ENCODE assay signal across 21 mouse cellular contexts in genomic region chr7:49301487-49301886, GRCm38 (mm10).
DNase-seq lines count a peak whose midpoint lies in the region; ATAC-seq lines count a peak whose summit lies in the region.
"Had no signal": no experiment of that assay in that cellular context is flagged by ENCODE, and none has a peak within 500 bp of the region (broad histone marks: within the 10 kb centered on the region; RNA-seq: fewer than 3 reads in every experiment).

No protein-coding gene starts in this region.

- no peak overlapping the region for H3K4me3 ChIP-seq in liver, embryonic 13.5 days (replicated peaks)
- H3K4me3 ChIP-seq in liver, embryonic 11.5 days (ENCODE audit: low read depth, low read length), result no peak overlapping the region
- no peak overlapping the region for H3K4me3 ChIP-seq in hindbrain, embryonic 10.5 days
- H3K4me3 ChIP-seq: embryonic facial prominence, embryonic 13.5 days; embryonic facial prominence, embryonic 15.5 days; erythroblast, embryonic 14.5 days; forebrain, embryonic 13.5 days; forebrain, embryonic 15.5 days had no signal

- H3K27me3 ChIP-seq in liver, embryonic 13.5 days, result peaks cover 32% of the 10 kb centered on the region
- H3K27me3 ChIP-seq in liver, embryonic 11.5 days (replicated peaks; ENCODE audit: control insufficient read depth, insufficient read depth, low read length), result peaks cover 9% of the 10 kb centered on the region
- peaks cover 42% of the 10 kb centered on the region for H3K27me3 ChIP-seq in hindbrain, embryonic 10.5 days (ENCODE audit: insufficient read depth, poor library complexity, severe bottlenecking)
- H3K27me3 ChIP-seq: embryonic facial prominence, embryonic 15.5 days; forebrain, embryonic 15.5 days had no signal

- H3K36me3 ChIP-seq in liver, embryonic 13.5 days, result no peaks in the 10 kb centered on the region
- H3K36me3 ChIP-seq in liver, embryonic 11.5 days (ENCODE audit: control insufficient read depth, insufficient read depth, low read length), result no peaks in the 10 kb centered on the region
- H3K36me3 ChIP-seq in hindbrain, embryonic 10.5 days, result no peaks in the 10 kb centered on the region
- H3K36me3 ChIP-seq: embryonic facial prominence, embryonic 13.5 days; embryonic facial prominence, embryonic 15.5 days; forebrain, embryonic 15.5 days had no signal

- no peak for DNase-seq in liver, embryonic 13.5 days
- DNase-seq in liver, embryonic 11.5 days (ENCODE audit: low spot score), result no peak
- no peak for DNase-seq in hindbrain, embryonic 10.5 days (ENCODE audit: low spot score)
- no peak for DNase-seq in adrenal gland, postnatal 10 days
- DNase-seq: adrenal gland, adult 2 months; adrenal gland, postnatal 14 days; adrenal gland, postnatal 36 days; cerebellum, adult 11 months; cerebellum, adult 18-20 months; cerebellum, adult 8-10 months; cerebellum, adult 9-11 months; cerebellum, postnatal 14 days; cerebellum, postnatal 36 days; embryo, embryonic 11 days; forebrain, postnatal 0 days had no signal

- 0 out of 2 replicates have a peak overlapping the region, but pooled peaks have one; percentile 26 for H3K9ac ChIP-seq in liver, embryonic 13.5 days
- H3K9ac ChIP-seq in liver, embryonic 11.5 days (ENCODE audit: low read depth, low read length), result no peak overlapping the region
- H3K9ac ChIP-seq: embryonic facial prominence, embryonic 13.5 days; embryonic facial prominence, embryonic 15.5 days; forebrain, embryonic 13.5 days; forebrain, embryonic 15.5 days; forebrain, postnatal 0 days had no signal

- ATAC-seq in liver, embryonic 13.5 days (ENCODE audit: low read depth), result peak; percentile 49; the same call in 1 of the 2 replicates
- no peak for ATAC-seq in liver, embryonic 11.5 days (replicated peaks; ENCODE audit: low FRiP score)
- 0 out of 2 replicates have a peak, but pooled peaks have one; percentile 32 for ATAC-seq in erythroid progenitor cell, adult 5-6 weeks (replicated peaks; ENCODE audit: low FRiP score, poor library complexity, severe bottlenecking)
- ATAC-seq: forebrain, embryonic 13.5 days; forebrain, embryonic 15.5 days; forebrain, postnatal 0 days had no signal

- 61% methylated on average over 6 of the region's 6 CpGs for WGBS in liver, embryonic 13.5 days (ENCODE audit: insufficient replicate concordance)
- WGBS in liver, embryonic 11.5 days, result 71% methylated on average over 6 of the region's 6 CpGs
- WGBS in hindbrain, embryonic 10.5 days, result 80% methylated on average over 6 of the region's 6 CpGs

- H3K27ac ChIP-seq in liver, embryonic 13.5 days, result no peak overlapping the region
- H3K27ac ChIP-seq in liver, embryonic 11.5 days (ENCODE audit: low read depth, low read length), result no peak overlapping the region
- no peak overlapping the region for H3K27ac ChIP-seq in hindbrain, embryonic 10.5 days
- H3K27ac ChIP-seq: embryonic facial prominence, embryonic 13.5 days; embryonic facial prominence, embryonic 15.5 days; forebrain, embryonic 13.5 days; forebrain, embryonic 15.5 days had no signal

- H3K4me1 ChIP-seq in liver, embryonic 13.5 days (replicated peaks), result peaks cover 52% of the 10 kb centered on the region
- H3K4me1 ChIP-seq in liver, embryonic 11.5 days (replicated peaks; ENCODE audit: control insufficient read depth, insufficient read depth, low read length), result 0 out of 2 replicates have a peak, but pooled peaks cover 5% of the 10 kb centered on the region
- H3K4me1 ChIP-seq in hindbrain, embryonic 10.5 days (replicated peaks), result peaks cover 68% of the 10 kb centered on the region

- no peaks in the 10 kb centered on the region for H3K9me3 ChIP-seq in liver, embryonic 13.5 days (replicated peaks)
- no peaks in the 10 kb centered on the region for H3K9me3 ChIP-seq in liver, embryonic 11.5 days (ENCODE audit: control insufficient read depth, low read length)
- no peaks in the 10 kb centered on the region for H3K9me3 ChIP-seq in hindbrain, embryonic 10.5 days
- H3K9me3 ChIP-seq: embryonic facial prominence, embryonic 13.5 days; embryonic facial prominence, embryonic 15.5 days; forebrain, embryonic 13.5 days; forebrain, embryonic 15.5 days had no signal

- H3K4me2 ChIP-seq in liver, embryonic 13.5 days, result no peak overlapping the region
- H3K4me2 ChIP-seq in liver, embryonic 11.5 days, result no peak overlapping the region
- H3K4me2 ChIP-seq: embryonic facial prominence, embryonic 13.5 days; embryonic facial prominence, embryonic 15.5 days; forebrain, embryonic 13.5 days; forebrain, embryonic 15.5 days had no signal
